Mouse (Mus musculus): ENCODE results near the gene Mplkip. TPM values are rescaled to one million over a fixed set of nuclear protein-coding genes. Genes with fewer than 3 reads are reported as not detected.

Gene Mplkip
- total RNA-seq, 2 experiments from 2014 or later = 11.8 to 14.1 TPM

DNA sequence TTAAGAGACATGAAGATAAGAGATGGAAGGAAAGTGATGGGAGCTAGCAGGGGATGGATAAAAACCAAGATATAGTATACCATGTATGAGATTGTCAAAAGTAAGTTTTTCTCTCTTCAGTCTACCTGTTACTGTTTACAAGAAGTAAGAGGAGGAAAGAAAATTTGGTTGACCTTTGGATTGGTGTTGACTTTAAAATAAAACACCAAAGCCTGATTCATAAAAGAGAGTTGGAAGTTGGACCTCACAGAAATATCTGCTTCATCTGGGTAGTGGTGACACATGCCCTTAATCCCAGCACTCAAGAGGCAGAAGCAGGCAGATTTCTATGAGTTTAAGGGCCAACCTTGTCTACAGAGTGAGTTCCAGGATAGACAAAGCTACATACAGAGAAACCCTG lies 7.3 kb downstream of the Mplkip start:
- TF ChIP-seq CTCF (IDR thresholded peaks at IDR 0.05) = no peak
- intact Hi-C loops (cut with DNase I) = no loop called here
- Histone ChIP-seq H3K27ac (no peak overlapping the region), H3K4me3 (no peak overlapping the region)
- DNase-seq (ENCODE audit: extremely low spot score in 1 of 2, low spot score in 2 of 2) = no peak

DNA sequence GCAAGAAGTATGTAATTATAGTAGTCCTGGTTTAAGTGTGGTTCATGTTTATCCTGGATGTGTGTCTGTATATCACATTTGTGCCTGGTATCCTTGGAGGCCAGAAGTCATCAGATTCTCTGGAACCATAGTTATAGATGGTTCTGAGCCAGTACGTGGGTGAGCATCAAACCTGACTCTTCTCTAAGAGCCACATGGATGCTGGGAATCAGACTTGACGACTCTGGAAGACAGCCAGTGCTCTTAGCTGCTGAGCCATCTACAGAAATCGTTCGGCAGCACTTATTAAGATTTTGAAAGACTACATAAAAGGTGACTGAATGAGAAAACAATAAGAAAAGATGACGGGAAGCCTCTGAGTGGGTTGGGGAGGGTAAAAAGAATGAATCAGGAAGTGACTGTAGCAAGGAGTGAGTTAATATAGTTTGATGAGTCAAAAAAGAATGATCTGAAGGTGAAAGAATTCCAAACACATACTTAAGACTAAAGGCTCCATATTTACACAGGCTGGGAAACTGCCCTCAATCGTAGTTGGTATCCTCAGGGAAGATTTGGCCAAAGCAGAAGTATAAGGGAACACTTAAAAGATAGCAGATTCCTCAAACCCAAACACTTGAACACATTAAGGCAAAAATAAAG lies 10.3 kb downstream of the Mplkip start:
- no peak for DNase-seq (ENCODE audit: extremely low spot score in 1 of 2, low spot score in 2 of 2)
- no peak overlapping the region for H3K4me3 ChIP-seq
- no peak for TF ChIP-seq CTCF (IDR thresholded peaks at IDR 0.05)
- H3K27ac ChIP-seq = no peak overlapping the region
- intact Hi-C loops (cut with DNase I) = no loop called here

- Histone ChIP-seq H3K4me3 (no peak overlapping the region), H3K27ac (no peak overlapping the region)
- no peak for DNase-seq (ENCODE audit: extremely low spot score in 1 of 2, low spot score in 2 of 2)
- TF ChIP-seq CTCF (IDR thresholded peaks at IDR 0.05) = no peak
- intact Hi-C loops (cut with DNase I) = no loop called here
Observed at GRCm38 (mm10) chr13:17708784-17709311, 13.9 kb downstream of the Mplkip start.

DNA sequence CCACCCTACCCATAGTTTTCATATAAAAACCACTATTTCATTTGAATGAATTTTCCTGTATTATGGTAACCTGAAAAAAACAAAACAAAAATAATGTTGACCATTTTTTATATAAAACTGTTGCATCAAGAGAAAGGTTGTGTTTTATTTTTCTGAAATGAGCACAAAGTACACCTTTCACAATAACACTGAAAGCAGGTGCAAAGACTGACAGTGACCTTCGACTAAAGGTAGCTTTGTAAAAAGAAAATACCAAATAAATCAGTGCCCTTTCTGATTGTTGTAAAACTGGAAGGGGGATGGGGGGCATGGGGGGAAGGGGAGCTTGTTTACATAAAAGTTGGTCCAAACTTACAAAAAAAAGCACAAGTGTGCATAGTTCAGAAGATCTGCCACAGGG lies 22.4 kb downstream of the Mplkip start:
- Histone ChIP-seq H3K4me3 (no peak overlapping the region), H3K27ac (no peak overlapping the region)
- TF ChIP-seq CTCF (IDR thresholded peaks at IDR 0.05) = no peak
- DNase-seq (ENCODE audit: extremely low spot score in 1 of 2, low spot score in 2 of 2) = no peak
- intact Hi-C loops (cut with DNase I) = no loop called here

DNA sequence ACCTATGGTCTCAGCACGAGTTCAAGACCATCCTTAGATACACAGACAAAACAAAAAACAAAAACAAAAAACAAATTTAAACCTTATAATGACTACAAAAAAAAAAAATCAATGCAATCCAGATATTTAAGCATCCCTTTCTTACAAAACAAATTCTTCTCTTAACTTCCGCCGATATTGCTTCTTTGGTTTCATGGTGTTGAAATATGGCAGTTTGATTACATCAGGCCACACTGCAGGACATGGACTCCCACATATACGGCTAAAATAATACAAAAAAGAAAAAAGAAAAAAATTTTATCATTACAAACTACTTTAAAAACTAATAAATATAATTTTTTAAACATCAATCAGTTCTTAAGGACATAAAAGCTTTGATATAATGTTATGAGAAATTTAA lies 32.9 kb downstream of the Mplkip start:
- H3K4me3 ChIP-seq = no peak overlapping the region
- DNase-seq (ENCODE audit: extremely low spot score in 1 of 2, low spot score in 2 of 2) = no peak
- intact Hi-C loops (cut with DNase I) = no loop called here
- no peak overlapping the region for H3K27ac ChIP-seq
- TF ChIP-seq CTCF (IDR thresholded peaks at IDR 0.05) = no peak

DNA sequence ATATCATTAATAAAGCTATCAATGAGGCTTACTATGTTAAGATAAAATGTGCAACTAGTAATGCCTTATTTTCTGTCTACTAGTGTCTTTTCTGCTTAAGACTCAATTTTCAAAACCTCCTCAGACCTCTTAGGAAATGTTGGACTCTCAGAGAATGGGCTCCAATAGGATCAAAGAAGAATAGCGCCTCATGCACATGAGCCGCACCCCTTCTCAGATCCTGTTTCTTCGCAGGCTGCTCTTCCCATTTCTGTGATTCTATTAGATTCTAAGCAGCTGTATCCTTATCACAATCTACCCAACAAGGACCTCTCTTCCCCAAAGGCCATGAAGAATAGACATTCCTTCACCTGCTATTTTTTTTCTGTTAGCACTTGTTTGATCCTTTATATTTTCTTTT lies 33.8 kb downstream of the Mplkip start:
- H3K4me3 ChIP-seq = no peak overlapping the region
- no peak for DNase-seq (ENCODE audit: extremely low spot score in 1 of 2, low spot score in 2 of 2)
- intact Hi-C loops (cut with DNase I) = no loop called here
- H3K27ac ChIP-seq = no peak overlapping the region
- TF ChIP-seq CTCF (IDR thresholded peaks at IDR 0.05) = no peak

Small RNA genes lying within 50 kb of the gene (microRNA-seq; reads per million reads assigned to microRNA genes)
- gene Mir466i = 0 reads per million in 2 experiments

Other genes starting within 250 kb of the Mplkip start
- 1 to 10 TPM; 2.1 to 3.0 TPM for gene Sugct, start 361 bp downstream of the Mplkip start, total RNA-seq (2021)
- gene Cdk13, start 109.9 kb downstream of the Mplkip start, total RNA-seq (2021) = 10 to 100 TPM; 55.9 to 71.6 TPM
- gene Rala, start 249.0 kb downstream of the Mplkip start, total RNA-seq (2021) = 10 to 100 TPM; 57.1 to 59.0 TPM